Mouse (Mus musculus) cerebellum, postnatal 36 days (tissue): ENCODE results near the gene Gm21964.
A peak's percentile ranks its signal among the peaks of the same experiment; 100 is the strongest.

Experiments used
- DNase-seq, 2 experiments: peaks; one replicate each; pipeline ENCODE4 v3.0.0; 2021 to 2022; ENCODE audit warnings: mixed read lengths in 2 of 2

Gm21964 gene

GRCm38 (mm10) chr8:110100907-110101306, at the start of gene Gm21964:
TSS of gene Gm21964 (plus strand) at chr8:110101207.
- no peak for DNase-seq

DNA sequence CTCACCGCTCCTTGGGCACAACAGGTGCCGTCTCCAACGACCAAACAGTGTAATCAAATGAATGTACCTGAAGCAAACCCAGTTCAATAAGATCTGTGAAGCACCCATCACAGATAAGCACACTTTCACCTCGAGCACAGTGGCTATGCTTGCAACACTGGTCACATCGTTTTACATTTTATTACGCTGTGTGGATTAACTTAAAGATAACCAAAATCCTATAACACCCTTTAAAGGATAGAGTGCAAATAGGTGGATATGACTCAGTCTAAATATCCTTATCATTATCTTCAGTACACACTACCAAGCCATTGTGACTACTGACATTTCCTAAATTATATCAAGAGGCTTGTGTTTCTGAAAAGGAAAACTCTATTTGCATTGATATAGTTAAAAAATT, 49.8 kb upstream of the Gm21964 start:
- DNase-seq, result no peak

DNA sequence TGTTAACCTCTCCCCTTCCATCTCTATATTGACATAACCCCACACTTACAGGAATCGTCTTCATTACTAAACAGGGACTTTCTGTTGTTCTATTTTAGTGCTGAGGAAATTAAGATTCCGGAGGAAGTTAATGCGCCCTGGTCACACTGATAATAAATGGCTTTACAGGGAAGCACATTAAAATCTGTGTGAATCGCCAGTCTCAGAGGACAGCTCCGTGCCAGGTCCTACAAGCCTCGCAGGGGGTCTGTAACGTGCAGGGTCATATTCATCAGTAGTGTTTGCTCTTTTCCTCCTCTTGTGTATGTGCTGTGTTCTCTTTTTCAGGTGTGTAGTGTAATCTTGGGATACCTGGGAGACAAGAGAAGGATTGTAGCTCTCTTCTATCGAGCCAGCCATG, 42.8 kb upstream of the Gm21964 start:
- DNase-seq, result no peak

- no peak for DNase-seq
Measured at GRCm38 (mm10) chr8:110064161-110064560, 36.8 kb upstream of the Gm21964 start.

DNA sequence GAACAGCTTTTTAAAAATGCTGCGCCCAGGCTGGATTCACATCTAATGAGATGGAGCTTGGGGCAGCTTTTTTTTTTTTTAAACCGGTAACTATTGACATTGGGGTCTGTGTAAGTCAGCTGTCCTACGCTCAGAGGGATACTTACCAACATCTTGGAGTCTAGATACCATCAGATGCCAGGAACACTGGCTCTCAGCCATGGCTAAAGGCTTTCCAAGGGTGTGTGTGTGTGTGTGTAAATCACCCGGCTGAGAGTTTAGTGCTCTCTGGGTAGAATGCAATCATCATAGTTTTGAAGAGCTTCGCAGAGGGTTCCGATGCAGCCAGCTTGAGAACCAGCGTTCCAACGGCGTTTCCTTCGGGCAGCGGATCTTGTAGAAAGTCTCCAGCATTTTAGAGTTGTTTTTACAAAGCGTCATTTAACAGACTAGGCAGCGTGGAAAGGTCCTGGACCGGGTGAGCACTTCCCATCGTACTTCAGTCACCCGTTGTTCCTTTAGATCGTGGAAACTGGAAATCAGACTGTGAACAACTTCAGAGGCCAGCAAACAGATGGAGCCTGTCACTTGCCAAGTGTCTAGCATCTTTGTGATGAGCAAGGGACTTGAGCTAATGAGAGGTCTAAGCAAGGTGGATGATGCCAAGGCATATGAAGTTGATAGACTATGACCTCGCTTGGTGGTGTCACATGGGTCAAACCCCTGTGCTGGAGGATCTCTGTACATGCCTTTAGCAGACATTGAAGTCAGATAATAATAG, 36.2 kb upstream of the Gm21964 start:
- peak; percentile 20 to 27 for DNase-seq

GRCm38 (mm10) chr8:110065676-110066075, 35.3 kb upstream of the Gm21964 start:
- DNase-seq, result no peak

GRCm38 (mm10) chr8:110069706-110070105, 31.3 kb upstream of the Gm21964 start:
- DNase-seq, result no peak

- DNase-seq, result peak; percentile 65 to 66
Measured at GRCm38 (mm10) chr8:110071600-110071999, 29.4 kb upstream of the Gm21964 start.

- no peak for DNase-seq
Measured at GRCm38 (mm10) chr8:110074496-110074895, 26.5 kb upstream of the Gm21964 start.

DNA sequence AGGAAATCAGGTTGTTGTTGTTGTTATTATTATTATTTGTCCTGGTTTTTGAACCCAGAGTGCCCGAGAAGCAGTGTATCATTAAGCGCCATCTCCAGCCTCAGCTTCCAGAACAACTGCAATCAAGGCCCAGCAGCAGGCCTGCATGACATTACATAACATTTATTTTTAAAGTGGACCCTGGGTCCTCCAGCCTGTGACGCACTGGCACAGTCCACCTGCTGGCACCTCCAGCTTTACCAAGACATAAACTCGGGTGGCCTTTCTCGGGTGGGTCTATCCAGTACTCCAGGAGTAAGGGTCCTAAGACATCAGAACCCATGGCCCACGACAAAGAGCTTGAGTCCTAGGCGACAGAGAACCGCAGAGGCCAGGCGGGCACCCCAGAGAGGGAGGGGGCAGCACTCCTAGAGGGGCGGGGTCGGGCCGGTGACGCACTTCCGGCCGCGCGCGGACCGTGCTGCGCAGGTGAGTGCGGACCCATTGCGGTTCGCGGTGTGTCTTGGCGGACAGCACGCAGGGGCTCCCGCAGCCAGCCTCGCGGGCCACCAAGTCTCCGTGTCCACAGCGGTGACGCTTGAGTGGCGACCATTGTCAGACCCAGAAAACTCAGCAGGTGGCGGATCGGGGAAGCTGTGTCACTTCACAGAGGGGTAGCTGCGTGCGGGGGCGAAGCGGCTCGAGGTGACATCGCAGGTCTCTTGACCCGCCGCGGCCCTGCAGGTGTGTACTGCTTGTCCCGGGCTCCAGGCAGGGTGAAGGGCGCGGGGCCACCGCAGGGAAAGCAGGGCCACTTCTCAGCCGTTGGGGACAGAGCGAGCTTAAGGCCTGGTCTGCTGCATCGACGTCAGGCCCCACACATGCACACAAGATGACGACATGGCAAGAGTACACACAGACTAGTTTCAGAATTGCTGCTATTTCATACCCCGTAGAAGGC, 21.5 kb upstream of the Gm21964 start, which contains the start of gene Zfp612:
Zfp612 (plus strand) TSS at position 465 of the 940 bp plus-strand sequence.
- peak; percentile 84 to 87 for DNase-seq

DNA sequence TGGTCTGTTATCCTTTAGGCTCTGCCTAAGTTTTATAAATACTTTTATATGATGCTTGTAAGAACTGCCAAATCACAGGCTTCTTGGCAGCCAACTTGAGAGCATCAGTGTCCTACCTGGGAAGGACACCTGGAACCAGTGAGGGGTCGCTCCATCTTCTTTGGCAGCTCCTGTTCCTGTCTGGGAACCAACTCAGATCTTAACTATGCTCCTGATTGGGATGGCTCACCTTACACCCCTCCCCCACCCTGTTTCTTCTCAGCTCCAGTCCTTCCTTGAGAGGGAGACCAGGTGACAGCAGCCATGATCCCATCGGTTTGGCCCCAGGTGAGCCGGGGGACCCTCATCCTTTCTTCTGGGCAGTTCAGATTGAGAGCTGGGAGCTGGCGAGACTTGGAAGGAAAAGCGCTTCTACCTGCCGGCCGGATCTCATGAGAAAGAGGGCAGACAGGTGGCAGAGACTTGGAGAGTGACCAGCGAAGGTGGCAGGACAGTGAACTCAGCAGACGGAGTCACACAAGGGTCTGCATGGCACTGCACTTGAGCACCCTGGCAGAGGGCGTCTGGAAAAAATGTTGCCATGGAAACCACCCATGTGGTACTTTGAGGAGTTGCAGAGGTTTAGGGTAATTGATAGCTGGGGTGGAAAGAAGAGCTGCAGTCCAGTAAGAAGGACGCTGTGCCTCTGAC, 18.4 kb upstream of the Gm21964 start:
- DNase-seq, result peak in 1 of 2 experiments; percentile 19

DNA sequence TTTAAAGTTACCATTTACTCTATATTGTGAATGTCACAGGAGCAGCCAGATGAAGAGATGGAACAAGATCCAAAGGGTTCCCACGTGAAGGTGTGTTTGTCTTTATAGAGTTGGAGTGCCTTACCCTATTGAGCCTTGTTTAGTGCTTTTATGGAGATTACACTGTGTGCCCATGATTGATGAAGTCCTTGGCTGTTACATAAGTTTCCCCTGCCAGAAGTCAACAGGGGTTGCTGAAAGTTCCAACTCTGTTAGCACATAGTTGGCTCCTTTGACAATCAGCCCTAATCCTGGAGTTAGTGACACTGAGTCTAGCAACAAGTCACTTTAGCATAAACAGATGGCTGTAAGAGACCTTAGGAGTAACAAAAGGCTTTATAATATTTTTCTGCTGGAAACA, 9.1 kb upstream of the Gm21964 start:
- no peak for DNase-seq

DNA sequence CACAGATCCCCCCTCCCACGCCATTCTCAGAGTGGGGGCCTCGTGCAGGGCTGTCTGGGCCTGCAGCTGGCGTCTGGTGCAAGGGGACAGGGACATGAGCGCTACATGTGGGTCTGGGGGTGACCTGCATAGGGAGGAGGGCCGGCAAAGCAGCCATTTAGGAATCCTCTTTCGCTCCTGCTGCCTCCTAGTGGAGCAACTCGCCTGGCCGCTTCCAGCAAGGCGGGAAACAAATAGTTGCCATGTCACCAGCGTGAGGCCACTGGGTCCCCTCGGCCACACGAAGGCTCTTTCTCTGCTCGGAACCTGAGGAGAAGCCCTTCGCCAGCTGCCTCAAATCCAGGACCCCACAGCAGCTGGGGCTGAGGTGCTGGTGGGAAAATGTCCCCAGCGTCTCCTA, 669 bp downstream of the Gm21964 start:
- no peak for DNase-seq

GRCm38 (mm10) chr8:110102653-110103052, 1.6 kb downstream of the Gm21964 start, which contains the start of gene Gm17720:
TSS of gene Gm17720 (minus strand) at chr8:110102753.
- DNase-seq, result no peak

- peak; percentile 68 to 75 for DNase-seq
Measured at GRCm38 (mm10) chr8:110119715-110120114, 18.7 kb downstream of the Gm21964 start.

- DNase-seq, result peak; percentile 88 to 90
Measured at GRCm38 (mm10) chr8:110130537-110130936, 29.5 kb downstream of the Gm21964 start.

DNA sequence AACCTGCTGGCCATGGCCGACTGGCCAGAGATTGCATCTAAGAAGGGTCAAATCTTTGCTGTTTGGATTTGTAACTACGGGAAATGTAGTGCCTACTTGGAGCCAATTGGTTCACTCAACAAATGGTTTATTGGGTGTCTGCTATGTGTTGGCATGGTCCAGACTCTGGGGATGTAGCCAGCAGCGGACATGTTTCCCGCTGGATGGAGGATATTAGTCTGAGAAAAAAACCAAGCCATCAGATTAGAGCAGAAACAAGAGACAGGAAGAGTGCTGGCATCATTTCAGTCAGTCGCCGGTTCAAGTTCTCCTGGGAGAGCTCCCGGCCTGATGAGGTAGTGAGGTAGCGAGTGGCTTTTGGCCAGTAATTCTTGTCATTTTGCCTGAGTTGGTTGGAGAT, 33.2 kb downstream of the Gm21964 start:
- peak in 1 of 2 experiments; percentile 15 for DNase-seq

DNA sequence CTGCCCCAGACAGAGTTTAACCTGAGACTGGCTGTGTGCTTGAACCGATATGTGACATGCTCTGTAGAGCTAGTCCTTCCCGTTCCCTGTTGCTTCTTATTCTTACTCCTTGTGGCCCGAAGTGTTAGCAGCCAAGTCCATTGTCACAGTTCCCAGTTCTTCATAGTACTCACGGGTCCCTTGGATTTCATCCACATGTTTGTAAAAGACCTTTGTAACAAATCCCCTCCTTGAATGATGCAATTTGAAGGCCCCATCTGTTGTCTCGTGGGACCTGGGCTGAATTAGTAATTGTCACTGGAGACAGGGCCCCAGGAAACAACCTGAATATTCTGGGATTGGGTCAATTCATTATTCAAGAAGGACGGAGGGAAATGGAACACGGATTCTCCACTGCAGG, 34.5 kb downstream of the Gm21964 start:
- DNase-seq, result no peak

- no peak for DNase-seq
Measured at GRCm38 (mm10) chr8:110140156-110140555, 39.1 kb downstream of the Gm21964 start.

- DNase-seq, result peak; percentile 37 to 53
Measured at GRCm38 (mm10) chr8:110140770-110141169, 39.8 kb downstream of the Gm21964 start.

DNA sequence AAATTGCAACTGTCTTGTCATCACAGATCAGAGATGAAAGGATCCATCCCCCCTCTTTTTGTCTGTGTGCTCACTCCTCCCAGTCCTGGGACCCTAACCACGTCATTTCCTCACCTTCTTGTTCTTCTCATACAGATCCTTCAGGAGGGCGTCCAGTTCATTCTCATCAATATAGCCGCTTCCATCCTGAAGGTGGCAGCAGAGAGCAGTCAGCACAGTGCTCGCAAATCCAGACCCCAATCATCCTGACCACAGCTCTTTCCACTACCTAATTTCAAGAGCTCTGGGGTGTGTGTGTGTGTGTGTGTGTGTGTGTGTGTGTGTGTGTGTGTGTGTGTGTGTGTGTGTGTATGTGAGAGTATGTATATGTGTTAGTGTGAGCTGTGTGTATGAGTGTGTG, 44.5 kb downstream of the Gm21964 start:
- DNase-seq, result peak; percentile 66 to 76

DNA sequence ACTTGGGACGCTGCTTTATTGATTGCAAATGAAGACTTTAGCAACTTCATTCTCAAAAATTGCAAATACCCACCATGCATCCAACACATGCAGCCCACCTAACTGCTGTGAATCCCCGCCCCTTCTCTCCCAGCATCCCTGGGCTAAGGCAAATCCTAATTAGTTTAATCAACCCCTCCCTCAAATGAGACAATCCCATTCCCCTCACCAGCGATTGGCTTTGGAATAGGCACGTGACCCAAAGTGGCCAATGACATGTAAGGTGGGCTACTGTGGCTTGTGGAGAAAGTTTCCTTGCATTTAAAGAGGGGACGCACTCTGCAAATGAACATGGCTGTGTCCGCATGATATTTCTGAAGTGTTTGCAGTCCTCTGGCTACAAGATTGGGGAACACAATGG, 51.9 kb downstream of the Gm21964 start:
- no peak for DNase-seq
